Mouse (Mus musculus): Measurements from ENCODE around the gene C730034F03Rik.

C730034F03Rik gene

GRCm38 (mm10) chr15:89475611-89476474 is 46.5 kb downstream of the C730034F03Rik start:
- in situ Hi-C loops (cut with MboI): no loop called here

- in situ Hi-C loops (cut with MboI): no loop called here
These were observed 47.1 kb downstream of the C730034F03Rik start for GRCm38 (mm10) chr15:89476475-89476815.

DNA sequence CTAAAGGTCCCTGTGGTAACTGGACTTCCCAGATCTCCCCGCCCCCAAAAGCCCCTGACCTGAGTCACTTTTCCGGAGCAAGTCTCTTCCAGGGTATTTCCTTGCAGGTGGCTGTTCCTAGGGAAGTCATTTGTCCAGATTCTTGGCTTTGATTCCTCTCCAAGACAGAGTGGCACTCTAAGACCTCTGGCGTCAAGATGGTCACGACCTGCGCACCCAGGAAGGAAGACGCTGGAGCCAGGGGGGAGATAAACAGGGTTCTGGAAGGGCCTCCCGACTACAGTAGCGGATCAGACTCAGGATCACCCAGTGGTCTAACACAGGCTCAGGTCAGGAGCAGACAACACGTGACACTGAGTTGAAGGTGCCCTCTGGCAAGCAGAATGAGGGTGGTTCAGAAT is 47.7 kb downstream of the C730034F03Rik start, which contains the start of gene Arsa:
TSS of gene Arsa (minus strand) at position 335 of the 401 bp plus-strand sequence.
- in situ Hi-C loops (cut with MboI): no loop called here

DNA sequence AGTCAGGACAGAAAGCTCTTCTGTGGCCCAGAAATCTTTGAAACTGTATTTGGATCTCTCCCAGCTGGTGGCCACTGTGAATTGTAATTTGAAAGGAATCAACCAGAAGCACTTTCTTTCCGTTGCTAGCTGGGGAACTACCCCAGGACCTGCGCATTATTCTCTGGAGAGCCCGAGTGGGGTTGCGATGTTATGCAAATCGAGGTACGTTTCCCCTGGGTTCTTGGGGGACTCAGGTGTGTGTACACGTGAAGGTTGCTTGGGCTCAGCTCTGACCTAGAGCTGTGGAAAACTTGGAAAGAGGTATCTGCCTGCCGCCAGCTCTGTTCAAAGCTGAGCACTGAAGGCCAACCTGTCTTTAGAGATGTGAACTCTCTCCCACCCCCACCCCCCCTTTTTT is 48.4 kb downstream of the C730034F03Rik start:
- in situ Hi-C loops (cut with MboI): no loop called here

GRCm38 (mm10) chr15:89478622-89479021 is 49.2 kb downstream of the C730034F03Rik start:
- in situ Hi-C loops (cut with MboI): no loop called here
